Mouse (Mus musculus) kidney, postnatal 25 days (tissue): ENCODE measurements at regions not wholly inside any gene's neighbourhood (a gene's known extent, or its start where the extent isn't known, plus 50 kb on each side); places are given as distances from the start of the nearest gene placed in this dataset.

ENCODE experiments used
- DNase-seq, 2 experiments: peaks; one replicate each; pipeline ENCODE4 v3.0.0; 2021; ENCODE audit warnings: mixed read lengths in 2 of 2

DNA sequence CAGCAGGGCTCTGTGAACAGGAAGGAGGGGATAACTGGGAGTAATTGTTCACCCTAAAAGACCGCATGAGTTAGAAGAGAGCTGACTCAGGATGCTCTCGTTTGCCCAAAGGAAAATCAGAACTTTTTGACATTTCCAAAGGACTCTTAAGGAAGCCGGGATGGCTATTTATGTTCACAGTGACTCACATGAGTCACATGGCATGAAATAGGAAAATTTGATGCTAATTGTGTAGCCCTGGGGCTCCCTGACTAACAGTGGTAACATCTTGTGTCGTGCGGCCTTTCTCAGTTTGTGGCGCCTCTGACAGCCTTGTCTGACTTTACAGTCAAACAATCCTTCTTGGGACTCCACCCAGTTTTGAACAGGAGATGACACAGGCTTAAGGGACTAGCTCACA, 51.9 kb upstream of the Cacna1a start:
- no peak for DNase-seq

DNA sequence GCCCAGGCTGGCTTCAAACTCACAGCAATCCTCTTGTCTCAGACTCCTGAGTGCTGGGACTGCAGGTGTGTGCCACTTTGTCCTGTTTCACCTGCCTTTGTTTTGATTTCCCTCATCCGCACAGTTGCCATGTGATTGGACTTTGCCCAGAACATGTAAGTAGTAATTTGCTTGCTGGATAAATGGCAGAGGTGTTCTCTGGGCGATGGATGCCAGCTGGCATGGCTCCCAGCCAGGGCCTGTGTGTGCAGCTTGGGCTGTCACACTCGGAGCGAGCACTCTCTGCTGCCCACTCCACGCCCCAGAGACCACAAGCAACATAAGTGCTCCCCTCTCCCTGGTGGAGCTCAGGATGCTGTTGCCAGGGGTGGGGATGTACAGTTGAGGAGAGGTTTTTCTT, 53.9 kb upstream of the Cacna1a start:
- peak; percentile 88 to 92 for DNase-seq

GRCm38 (mm10) chr8:84331562-84331961, 56.7 kb upstream of the Cacna1a start:
- DNase-seq, result no peak

GRCm38 (mm10) chr8:84329535-84329934, 58.7 kb upstream of the Cacna1a start:
- DNase-seq, result no peak

DNA sequence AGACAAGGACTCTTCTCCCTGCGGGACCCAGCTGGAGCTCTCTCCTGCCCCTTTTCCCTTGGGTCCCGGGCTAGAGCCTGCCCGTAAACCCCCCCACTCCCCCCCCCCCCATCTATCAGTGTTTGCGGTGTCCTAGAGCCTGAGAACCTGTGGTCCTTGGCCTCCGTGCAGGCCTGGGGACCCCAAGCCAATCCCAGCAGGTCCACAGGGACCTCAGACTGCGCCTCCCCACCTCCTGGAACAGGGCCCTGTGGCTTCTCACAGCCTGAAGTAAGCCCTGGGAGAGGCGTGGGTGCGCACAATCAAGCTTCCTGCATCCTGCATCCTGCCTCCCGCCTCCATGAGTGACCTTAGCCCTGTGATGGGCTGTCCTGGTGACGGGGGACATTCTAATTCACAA, 52.6 kb upstream of the Ccdc130 start:
- no peak for DNase-seq

DNA sequence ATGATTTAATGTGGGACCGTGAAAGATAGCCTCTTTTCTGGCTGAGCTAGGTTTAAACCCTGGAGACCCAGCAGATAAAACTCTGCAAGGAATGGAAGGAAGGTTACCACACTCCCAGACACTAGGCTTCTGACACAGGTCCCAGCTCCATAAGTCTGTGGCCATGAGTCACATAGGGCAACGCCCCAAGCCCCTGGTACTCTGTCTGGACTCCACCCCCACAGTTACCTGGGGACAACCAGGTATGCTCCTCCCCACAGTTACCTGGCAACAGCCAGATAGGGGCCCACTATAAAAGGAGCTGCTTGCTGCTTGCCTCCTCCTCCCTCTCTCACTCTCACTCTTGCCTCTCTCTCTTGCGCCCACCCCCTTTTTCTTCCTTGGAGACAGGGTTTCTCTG, 51.7 kb upstream of the Ccdc130 start:
- DNase-seq, result no peak
